Mouse (Mus musculus) ovary, postnatal 14 days (tissue): ENCODE results near the gene Sik3.
A peak's percentile ranks its signal among the peaks of the same experiment; 100 is the strongest.

Experiments
- DNase-seq: peaks from one replicate; pipeline ENCODE4 v3.0.0; 2022; ENCODE audit warnings: low spot score

Gene Sik3

GRCm38 (mm10) chr9:46230450-46230975 lies 217.9 kb downstream of the Sik3 start:
- DNase-seq: no peak

- DNase-seq: no peak
Measured at GRCm38 (mm10) chr9:46235196-46235595, 222.6 kb downstream of the Sik3 start.

GRCm38 (mm10) chr9:46235596-46235648 lies 222.8 kb downstream of the Sik3 start, which contains the start of gene Apoc3:
Gene Apoc3 (minus strand): TSS chr9:46235636.
- no peak for DNase-seq

GRCm38 (mm10) chr9:46235649-46236048 lies 223.0 kb downstream of the Sik3 start:
- DNase-seq: no peak

GRCm38 (mm10) chr9:46238850-46239249 lies 226.2 kb downstream of the Sik3 start:
- no peak for DNase-seq

- no peak for DNase-seq
Measured at GRCm38 (mm10) chr9:46240526-46241153, 228.0 kb downstream of the Sik3 start, which contains the start of gene Apoa4. Gene Apoa4 (plus strand): TSS chr9:46240696.

- no peak for DNase-seq
Measured at GRCm38 (mm10) chr9:46241818-46242217, 229.2 kb downstream of the Sik3 start.

- DNase-seq: no peak
Measured at GRCm38 (mm10) chr9:46243122-46243521, 230.5 kb downstream of the Sik3 start.

- no peak for DNase-seq
Measured at GRCm38 (mm10) chr9:46243584-46243983, 231.0 kb downstream of the Sik3 start.

- DNase-seq: peak; percentile 56
Measured at GRCm38 (mm10) chr9:46246752-46247324, 234.2 kb downstream of the Sik3 start.

- DNase-seq: no peak
Measured at GRCm38 (mm10) chr9:46256177-46256576, 243.6 kb downstream of the Sik3 start.

GRCm38 (mm10) chr9:46256658-46257385 lies 244.2 kb downstream of the Sik3 start:
- no peak for DNase-seq

- no peak for DNase-seq
Measured at GRCm38 (mm10) chr9:46257546-46257945, 244.9 kb downstream of the Sik3 start.

GRCm38 (mm10) chr9:46259111-46259510 lies 246.5 kb downstream of the Sik3 start:
- no peak for DNase-seq

GRCm38 (mm10) chr9:46261131-46261530 lies 248.5 kb downstream of the Sik3 start:
- DNase-seq: no peak

GRCm38 (mm10) chr9:46268343-46268873 lies 255.8 kb downstream of the Sik3 start, which contains the start of gene Apoa5:
Gene Apoa5 (plus strand): TSS chr9:46268633.
- no peak for DNase-seq

GRCm38 (mm10) chr9:46269125-46269524 lies 256.5 kb downstream of the Sik3 start:
- no peak for DNase-seq

- no peak for DNase-seq
Measured at GRCm38 (mm10) chr9:46270782-46271181, 258.2 kb downstream of the Sik3 start.

GRCm38 (mm10) chr9:46272070-46272469 lies 259.4 kb downstream of the Sik3 start:
- DNase-seq: no peak

- DNase-seq: peak; percentile 77
Measured at GRCm38 (mm10) chr9:46272677-46273454, 260.2 kb downstream of the Sik3 start, which contains the start of gene Zpr1. Gene Zpr1 (plus strand): TSS chr9:46273064.
